8 mouse cellular contexts compared by ENCODE assay signal in the genomic region with DNA sequence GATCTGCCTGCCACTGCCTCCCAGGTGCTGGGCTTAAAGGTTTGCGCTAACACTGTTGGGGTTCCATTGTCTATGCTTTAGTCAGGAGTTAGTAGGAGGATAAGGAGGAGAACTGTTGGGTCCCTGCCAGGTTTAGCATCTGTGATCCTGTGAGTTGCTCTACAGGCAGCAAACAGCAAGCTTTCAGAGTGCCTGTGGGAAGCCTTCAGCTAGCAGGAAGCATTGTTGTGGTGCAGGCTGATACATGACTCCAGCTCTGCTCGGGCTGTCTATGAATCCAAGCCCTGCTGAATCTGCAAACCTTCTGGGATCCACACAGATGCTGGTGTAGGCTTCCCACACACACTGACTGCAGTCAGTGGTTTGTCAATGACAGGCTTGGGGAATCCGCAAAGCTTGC. TPM values are rescaled to one million over a fixed set of nuclear protein-coding genes. Genes with fewer than 3 reads are reported as not detected.
A peak's percentile ranks its signal among the peaks of the same experiment; 100 is the strongest.
DNase-seq lines count a peak whose midpoint lies in the region; ATAC-seq and TF ChIP-seq lines count a peak whose summit lies in the region.
"Had no signal": no experiment of that assay in that cellular context is flagged by ENCODE, and none has a peak within 500 bp of the region (broad histone marks: within the 10 kb centered on the region; RNA-seq: fewer than 3 reads in every experiment).

No protein-coding gene starts in this region.

- no peak overlapping the region for H3K4me3 ChIP-seq in embryonic facial prominence, embryonic 14.5 days (ENCODE audit: low read depth, low read length)
- H3K4me3 ChIP-seq in stomach, postnatal 0 days (ENCODE audit: low read depth, low read length), result no peak overlapping the region
- H3K4me3 ChIP-seq: heart, embryonic 15.5 days had no signal

- no peaks in the 10 kb centered on the region for H3K4me1 ChIP-seq in embryonic facial prominence, embryonic 14.5 days (ENCODE audit: control insufficient read depth, insufficient read depth, low read length)
- H3K4me1 ChIP-seq in stomach, postnatal 0 days (replicated peaks; ENCODE audit: control insufficient read depth, insufficient read depth), result no peaks in the 10 kb centered on the region
- H3K4me1 ChIP-seq: heart, embryonic 15.5 days had no signal

- no peaks in the 10 kb centered on the region for H3K36me3 ChIP-seq in embryonic facial prominence, embryonic 14.5 days (ENCODE audit: control insufficient read depth, insufficient read depth, low read length)
- H3K36me3 ChIP-seq in stomach, postnatal 0 days (ENCODE audit: control insufficient read depth, insufficient read depth, low read length), result no peaks in the 10 kb centered on the region
- H3K36me3 ChIP-seq: heart, embryonic 15.5 days had no signal

- no peak overlapping the region for H3K27ac ChIP-seq in embryonic facial prominence, embryonic 14.5 days (replicated peaks; ENCODE audit: low read depth, low read length)
- no peak overlapping the region for H3K27ac ChIP-seq in stomach, postnatal 0 days (replicated peaks)
- H3K27ac ChIP-seq: heart, embryonic 15.5 days had no signal

- 43% methylated on average over 3 of the region's 3 CpGs for WGBS in embryonic facial prominence, embryonic 14.5 days
- WGBS in stomach, postnatal 0 days, result 53% methylated on average over 3 of the region's 3 CpGs

- no peaks in the 10 kb centered on the region for H3K9me3 ChIP-seq in embryonic facial prominence, embryonic 14.5 days (ENCODE audit: control insufficient read depth, low read length)
- H3K9me3 ChIP-seq in stomach, postnatal 0 days (ENCODE audit: control insufficient read depth, low read length), result no peaks in the 10 kb centered on the region
- H3K9me3 ChIP-seq: heart, embryonic 15.5 days had no signal

- no peaks in the 10 kb centered on the region for H3K27me3 ChIP-seq in embryonic facial prominence, embryonic 14.5 days (replicated peaks; ENCODE audit: control insufficient read depth, insufficient read depth, low read length)
- no peaks in the 10 kb centered on the region for H3K27me3 ChIP-seq in stomach, postnatal 0 days (ENCODE audit: control insufficient read depth, insufficient read depth, low read length)
- H3K27me3 ChIP-seq: heart, embryonic 15.5 days had no signal

- DNase-seq in retina, postnatal 1 day, result peak; percentile 41
- DNase-seq in retina, embryonic 14.5 days (ENCODE audit: low spot score), result no peak
- DNase-seq in embryonic facial prominence, embryonic 14.5 days (ENCODE audit: low spot score), result peak; percentile 82
- peak; percentile 64 to 77 for DNase-seq in left cerebral cortex, adult 9 months (ENCODE audit: low spot score in 2 of 2)
- no peak for DNase-seq in stomach, postnatal 0 days (ENCODE audit: low spot score)
- no peak for DNase-seq in urinary bladder, postnatal 4 days (ENCODE audit: low spot score in 2 of 2)
- no peak for DNase-seq in spleen, adult 12 weeks (ENCODE audit: low spot score)

- peak; percentile 84 for ATAC-seq in embryonic facial prominence, embryonic 14.5 days (ENCODE audit: low read depth)
- ATAC-seq in stomach, postnatal 0 days (ENCODE audit: low FRiP score, low TSS enrichment), result peak; percentile 22; the same call in 1 of the 2 replicates

- no peak for TF ChIP-seq CTCF in stomach, postnatal 0 days (IDR thresholded peaks at IDR 0.05; ENCODE audit: low read depth)

- no peak overlapping the region for H3K4me2 ChIP-seq in embryonic facial prominence, embryonic 14.5 days (ENCODE audit: low read depth, low read length)
- H3K4me2 ChIP-seq in stomach, postnatal 0 days (replicated peaks; ENCODE audit: low read depth), result no peak overlapping the region
- H3K4me2 ChIP-seq: heart, embryonic 15.5 days had no signal

- no peak for TF ChIP-seq EP300 in stomach, postnatal 0 days (optimal IDR thresholded peaks at IDR 0.05)

- H3K9ac ChIP-seq in embryonic facial prominence, embryonic 14.5 days (ENCODE audit: low read depth, low read length), result no peak overlapping the region
- no peak overlapping the region for H3K9ac ChIP-seq in stomach, postnatal 0 days (ENCODE audit: low read length)
- H3K9ac ChIP-seq: heart, embryonic 15.5 days had no signal

RNA-seq across cellular contexts. Expression of a gene that starts 6.6 kb away (rescaled TPM):
- polyA plus RNA-seq in embryonic facial prominence, embryonic 14.5 days (2014; fragmentation: Nextera tagmentation; extraction: Ambion mirVana), result 14.1 and 16.3 TPM in 2 replicates
- 11.0 and 12.5 TPM in 2 replicates for polyA plus RNA-seq in stomach, postnatal 0 days (2015; fragmentation: Nextera tagmentation; extraction: Ambion mirVana)

RNA-seq across cellular contexts. Expression of a gene that starts 12.3 kb away (rescaled TPM):
- polyA plus RNA-seq in embryonic facial prominence, embryonic 14.5 days (2014; fragmentation: Nextera tagmentation; extraction: Ambion mirVana), result 59.9 and 64.3 TPM in 2 replicates
- polyA plus RNA-seq in stomach, postnatal 0 days (2015; fragmentation: Nextera tagmentation; extraction: Ambion mirVana), result 46.2 and 52.2 TPM in 2 replicates

RNA-seq across cellular contexts. Expression of a gene that starts 21.4 kb away (rescaled TPM):
- 68.1 and 79.3 TPM in 2 replicates for polyA plus RNA-seq in embryonic facial prominence, embryonic 14.5 days (2014; fragmentation: Nextera tagmentation; extraction: Ambion mirVana)
- 46.7 and 48.1 TPM in 2 replicates for polyA plus RNA-seq in stomach, postnatal 0 days (2015; fragmentation: Nextera tagmentation; extraction: Ambion mirVana)

RNA-seq across cellular contexts. Expression of a gene that starts 40.7 kb away (rescaled TPM):
- polyA plus RNA-seq in embryonic facial prominence, embryonic 14.5 days (2014; fragmentation: Nextera tagmentation; extraction: Ambion mirVana), result 29.4 and 32.3 TPM in 2 replicates
- 11.6 and 13.5 TPM in 2 replicates for polyA plus RNA-seq in stomach, postnatal 0 days (2015; fragmentation: Nextera tagmentation; extraction: Ambion mirVana)

RNA-seq across cellular contexts. Expression of a gene that starts 40.8 kb away (rescaled TPM):
- 1.5 and 2.7 TPM in 2 replicates for polyA plus RNA-seq in embryonic facial prominence, embryonic 14.5 days (2014; fragmentation: Nextera tagmentation; extraction: Ambion mirVana)
- 1.8 and 2.2 TPM in 2 replicates for polyA plus RNA-seq in stomach, postnatal 0 days (2015; fragmentation: Nextera tagmentation; extraction: Ambion mirVana)

Comparison
In these comparisons a context has a peak if more than half of its experiments do, and no peak if none do; other contexts are left out.
1. DNase-seq: peak in retina, postnatal 1 day (single experiment), embryonic facial prominence, embryonic 14.5 days (single experiment) and left cerebral cortex, adult 9 months (2 of 2); none in retina, embryonic 14.5 days (single experiment), stomach, postnatal 0 days (single experiment), urinary bladder, postnatal 4 days (0 of 2) and spleen, adult 12 weeks (single experiment).